Mouse (Mus musculus): ENCODE measurements at regions not wholly inside any gene's neighbourhood (a gene's known extent, or its start where the extent isn't known, plus 50 kb on each side); places are given as distances from the start of the nearest gene placed in this dataset.

- no peak for DNase-seq (ENCODE audit: extremely low spot score, low read depth, low spot score)
Measured at GRCm38 (mm10) chr1:154116188-154116710, 84.7 kb upstream of the Zfp648 start.

- DNase-seq (ENCODE audit: extremely low spot score, low read depth, low spot score), result no peak
Measured at GRCm38 (mm10) chr1:154117346-154117687, 83.7 kb upstream of the Zfp648 start.

- DNase-seq (ENCODE audit: extremely low spot score, low read depth, low spot score), result no peak
Measured at GRCm38 (mm10) chr1:154117688-154118373, 83.2 kb upstream of the Zfp648 start.

GRCm38 (mm10) chr1:154118374-154119004 is 82.5 kb upstream of the Zfp648 start:
- peak; percentile 33 for DNase-seq (ENCODE audit: extremely low spot score, low read depth, low spot score)

GRCm38 (mm10) chr1:154119611-154120010 is 81.4 kb upstream of the Zfp648 start:
- DNase-seq (ENCODE audit: extremely low spot score, low read depth, low spot score), result no peak

- DNase-seq (ENCODE audit: extremely low spot score, low read depth, low spot score), result no peak
Measured at GRCm38 (mm10) chr1:154120693-154121092, 80.3 kb upstream of the Zfp648 start.

- DNase-seq (ENCODE audit: extremely low spot score, low read depth, low spot score), result no peak
Measured at GRCm38 (mm10) chr1:154124981-154125380, 76.0 kb upstream of the Zfp648 start.

- DNase-seq (ENCODE audit: extremely low spot score, low read depth, low spot score), result no peak
Measured at GRCm38 (mm10) chr1:154126487-154126886, 74.5 kb upstream of the Zfp648 start.

GRCm38 (mm10) chr1:154139488-154139887 is 61.5 kb upstream of the Zfp648 start:
- no peak for DNase-seq (ENCODE audit: extremely low spot score, low read depth, low spot score)

DNA sequence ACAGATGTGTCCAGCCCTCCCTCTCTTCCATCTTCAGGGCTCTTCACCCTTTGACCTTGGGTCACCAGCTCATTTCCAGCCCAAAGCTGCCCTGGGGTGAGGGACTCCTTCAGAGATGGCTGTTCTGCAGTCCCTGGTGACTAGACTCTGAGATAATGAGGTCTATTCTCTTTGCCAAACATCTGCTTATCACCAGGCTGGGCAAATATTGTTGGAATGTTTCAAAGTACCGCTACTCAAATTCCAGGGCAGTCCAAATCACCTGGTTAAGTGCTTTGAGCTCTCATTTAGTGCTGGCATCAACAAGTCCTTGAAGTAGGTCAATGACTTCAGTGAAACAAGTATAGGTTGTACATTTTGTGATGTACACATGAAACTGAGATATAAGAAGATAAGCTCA is 57.3 kb upstream of the Zfp648 start:
- DNase-seq (ENCODE audit: extremely low spot score, low read depth, low spot score), result no peak

DNA sequence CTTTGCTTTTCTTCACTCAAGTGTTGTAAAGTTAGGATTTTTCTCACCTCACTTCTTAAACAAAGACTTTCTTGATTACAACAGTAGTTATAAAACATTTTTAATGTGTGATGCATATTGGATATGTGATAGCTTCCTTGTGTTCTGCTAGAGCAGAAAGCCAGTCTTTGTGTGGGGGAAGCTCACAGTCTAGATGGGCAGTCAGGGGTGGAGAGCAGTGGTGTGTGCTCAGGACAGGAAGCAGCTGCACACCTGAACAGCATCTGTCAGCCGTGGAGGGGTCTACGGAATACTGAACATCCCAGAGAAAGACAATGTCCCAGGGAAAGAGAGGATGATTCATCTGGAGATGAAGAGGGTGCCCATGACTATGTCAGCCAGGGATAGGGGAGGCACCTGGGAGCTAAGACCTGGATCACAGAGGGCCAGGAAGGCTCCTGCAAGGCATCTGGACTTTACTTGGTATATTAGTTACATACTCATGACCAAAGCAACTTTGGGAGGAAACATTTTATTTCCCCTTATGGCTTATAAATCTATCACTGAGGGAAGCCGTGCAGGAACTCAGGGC is 53.9 kb upstream of the Zfp648 start:
- DNase-seq (ENCODE audit: extremely low spot score, low read depth, low spot score), result no peak

DNA sequence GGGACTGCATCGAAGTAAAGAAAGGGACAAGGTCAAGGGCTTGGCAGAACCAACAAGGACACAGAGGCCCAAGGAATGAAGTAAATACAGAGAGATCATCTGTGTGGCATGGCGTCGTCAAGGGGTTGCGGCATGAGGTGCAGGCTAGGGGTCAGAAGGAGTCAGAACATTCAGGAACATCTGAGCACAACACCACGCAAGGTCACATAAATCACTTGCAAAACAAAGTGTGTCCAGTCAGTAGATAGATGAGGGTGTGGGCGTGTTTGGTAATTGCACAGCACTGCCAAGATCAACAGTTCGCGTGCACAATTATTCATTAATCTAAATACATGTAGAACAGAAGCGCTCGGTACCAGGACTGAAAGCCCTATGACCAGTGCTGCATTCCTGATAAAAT is 52.0 kb upstream of the Zfp648 start:
- no peak for DNase-seq (ENCODE audit: extremely low spot score, low read depth, low spot score)

DNA sequence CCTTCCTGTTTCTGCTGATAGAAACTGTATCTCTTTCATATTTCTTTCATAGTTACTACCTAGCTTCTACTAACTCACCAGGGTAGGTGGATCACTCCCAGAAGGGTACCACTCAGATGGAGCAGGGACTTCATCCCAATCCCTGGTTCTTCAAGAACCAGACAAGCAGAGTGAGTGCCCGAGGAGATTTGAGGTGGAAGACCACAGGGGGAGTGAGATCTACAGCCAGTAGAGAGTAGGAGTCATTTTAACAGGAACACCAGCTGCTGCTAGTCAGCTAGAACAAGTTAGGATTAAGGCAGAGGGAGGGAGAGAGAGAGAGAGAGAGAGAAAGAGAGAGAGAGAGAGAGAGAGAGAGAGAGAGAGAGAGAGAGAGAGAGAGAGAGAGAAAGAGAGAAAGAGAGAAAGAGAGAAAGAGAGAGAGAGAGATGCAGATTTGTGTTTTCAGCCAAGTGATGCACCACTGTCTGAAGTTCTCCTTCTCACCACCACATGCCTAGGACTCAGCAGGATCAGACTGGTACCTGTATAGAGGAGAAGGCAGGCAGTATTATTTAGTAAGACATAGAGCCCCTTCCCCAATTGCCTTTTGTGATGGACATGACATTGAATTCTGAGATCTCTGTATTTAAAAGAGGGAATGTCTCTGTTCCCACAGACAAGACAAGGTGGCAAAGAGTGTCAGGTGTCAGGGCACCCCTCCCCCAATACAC is 51.4 kb upstream of the Zfp648 start:
- DNase-seq (ENCODE audit: extremely low spot score, low read depth, low spot score), result no peak

DNA sequence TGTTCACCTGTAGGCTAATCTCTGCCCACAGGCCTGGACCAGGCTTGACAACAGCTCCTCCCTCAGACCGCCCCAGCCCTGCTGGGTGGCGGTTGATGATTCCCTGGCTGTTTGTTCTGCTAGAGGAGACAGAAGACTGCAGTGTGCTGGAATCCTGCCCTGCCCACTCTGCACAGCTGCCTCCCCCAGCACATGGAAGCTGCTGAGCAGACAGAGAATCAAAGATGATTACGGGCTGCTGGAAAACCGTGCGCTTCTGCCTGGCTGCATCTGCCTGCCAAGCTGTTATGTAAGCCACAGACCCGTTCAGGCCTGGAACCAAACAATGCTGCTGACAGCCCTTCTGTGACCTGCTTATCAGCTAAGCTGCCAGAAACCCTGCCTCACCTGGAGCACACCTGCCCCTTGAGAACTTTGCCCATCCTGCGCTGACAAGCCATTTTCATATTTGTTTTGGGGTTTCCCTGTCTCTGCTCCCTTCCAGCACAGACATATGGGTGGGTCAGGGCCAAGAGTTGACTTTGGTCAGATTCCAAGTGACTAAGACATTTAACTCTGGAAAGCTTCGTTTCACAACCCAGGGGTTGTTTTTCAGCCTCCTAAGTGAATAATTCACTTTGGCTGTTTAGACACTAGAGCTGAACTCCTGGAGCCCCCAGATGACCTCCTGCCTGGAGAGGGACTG is 50.7 kb upstream of the Zfp648 start:
- DNase-seq (ENCODE audit: extremely low spot score, low read depth, low spot score), result no peak
